Mouse (Mus musculus) heart, embryonic 13.5 days (tissue): ENCODE measurements around the gene Lrrc46. TPM values are rescaled to one million over a fixed set of nuclear protein-coding genes. Genes with fewer than 3 reads are reported as not detected.

ENCODE experiments used
- ATAC-seq: fragments of 200-750 bp; cut with Nextera tagmentation; 2 replicates; pipeline ENCODE4 v1.8.0; 2017; ENCODE audit warnings: moderate TSS enrichment; ENCODE audit not compliant: insufficient number of reproducible peaks, low FRiP score, low TSS enrichment; ENCODE audit errors: extremely low read depth
- H3K27ac ChIP-seq: fragments of 300-500 bp; sonication (generic); replicated peaks from 2 replicates; pipeline ENCODE4 v1.5.1; 2015; ENCODE audit warnings: moderate library complexity, mild to moderate bottlenecking, inconsistent platforms
- H3K27me3 ChIP-seq: fragments of 300-500 bp; sonication (generic); replicated peaks from 2 replicates; pipeline ENCODE4 v1.6.1; 2015; ENCODE audit warnings: mild to moderate bottlenecking, inconsistent platforms
- H3K36me3 ChIP-seq: fragments of 300-500 bp; sonication (generic); 2 replicates; pipeline ENCODE4 v1.6.1; 2015; ENCODE audit warnings: mild to moderate bottlenecking, inconsistent platforms
- H3K4me1 ChIP-seq: fragments of 300-500 bp; sonication (generic); 2 replicates; pipeline ENCODE4 v1.6.1; 2015; ENCODE audit warnings: inconsistent platforms
- H3K4me2 ChIP-seq: fragments of 300-500 bp; sonication (generic); 2 replicates; pipeline ENCODE4 v1.6.1; 2015; ENCODE audit warnings: inconsistent platforms, mild to moderate bottlenecking, moderate library complexity
- H3K4me3 ChIP-seq: fragments of 300-500 bp; sonication (generic); 2 replicates; pipeline ENCODE4 v1.5.1; 2015; ENCODE audit warnings: moderate library complexity, mild to moderate bottlenecking, inconsistent platforms
- H3K9ac ChIP-seq: fragments of 300-500 bp; sonication (generic); 2 replicates; pipeline ENCODE4 v1.6.1; 2015; ENCODE audit warnings: inconsistent platforms, mild to moderate bottlenecking, moderate library complexity
- H3K9me3 ChIP-seq: fragments of 300-500 bp; sonication (generic); 2 replicates; pipeline ENCODE4 v1.6.1; 2016; ENCODE audit warnings: inconsistent platforms
- WGBS: fragments of 180-500 bp; shearing (Covaris S2); methylation state at CpG from one replicate; pipeline ENCODE4 v1.1.7; 2015; ENCODE audit warnings: mixed read lengths; 5-methylcytosine and 5-hydroxymethylcytosine counted together
- polyA plus RNA-seq: library from polyadenylated mRNA; unstranded; fragments of >200 nt; fragmentation: Nextera tagmentation; extraction: Ambion mirVana; gene quantifications from 2 replicates; pipeline ENCODE4 v1.2.1, GENCODE M21; 2015

Lrrc46 gene
- 0.18 and 0.49 TPM in 2 replicates for polyA plus RNA-seq

- H3K36me3 ChIP-seq: peaks cover 26% of the 10 kb centered on the region
- peaks cover 6% of the 10 kb centered on the region; the same call in 1 of the 2 replicates for H3K27me3 ChIP-seq
- H3K4me3 ChIP-seq: peak within 1 kb of the TSS; percentile 73
- peak within 1 kb of the TSS; percentile 93 for H3K9ac ChIP-seq
- WGBS: under 1% methylated on average over 47 of the region's 48 CpGs
- H3K4me1 ChIP-seq: peaks cover 17% of the 10 kb centered on the region
- ATAC-seq: peak; percentile 83
- H3K27ac ChIP-seq: peak within 1 kb of the TSS; percentile 70; the same call in 1 of the 2 replicates
- no peaks in the 10 kb centered on the region for H3K9me3 ChIP-seq
- peak within 1 kb of the TSS; percentile 95 for H3K4me2 ChIP-seq
These were observed at the start of gene Lrrc46, which contains the start of gene Mrpl10 for GRCm38 (mm10) chr11:97041022-97041899. Gene Lrrc46 (minus strand): TSS chr11:97041407. Gene Mrpl10 (plus strand): TSS chr11:97041560.

- H3K27ac ChIP-seq: no peak overlapping the region
- peaks cover 38% of the 10 kb centered on the region for H3K27me3 ChIP-seq
- H3K9me3 ChIP-seq: peaks cover 16% of the 10 kb centered on the region
- ATAC-seq: no peak
- H3K36me3 ChIP-seq: no peaks in the 10 kb centered on the region
- 61% methylated on average over 6 of the region's 6 CpGs for WGBS
- no peak overlapping the region for H3K4me2 ChIP-seq
- H3K4me1 ChIP-seq: peaks cover 13% of the 10 kb centered on the region
- no peak overlapping the region for H3K4me3 ChIP-seq
- H3K9ac ChIP-seq: no peak overlapping the region
These were observed 45.2 kb upstream of the Lrrc46 start for GRCm38 (mm10) chr11:97086365-97086764.

- Histone ChIP-seq H3K4me2 (no peak overlapping the region), H3K9ac (no peak overlapping the region), H3K4me3 (no peak overlapping the region), H3K27ac (no peak overlapping the region), H3K9me3 (peaks cover 18% of the 10 kb centered on the region), H3K27me3 (peaks cover 36% of the 10 kb centered on the region), H3K36me3 (no peaks in the 10 kb centered on the region), H3K4me1 (peaks cover 13% of the 10 kb centered on the region)
- no peak for ATAC-seq
- WGBS: 82% methylated on average over 15 of the region's 15 CpGs
These were observed 43.8 kb upstream of the Lrrc46 start for GRCm38 (mm10) chr11:97084821-97085505.

- peak overlapping the region; percentile 20 for H3K9ac ChIP-seq
- no peak for ATAC-seq
These were observed 42.4 kb upstream of the Lrrc46 start for GRCm38 (mm10) chr11:97083401-97084140.

GRCm38 (mm10) chr11:97082977-97083376 lies 41.8 kb upstream of the Lrrc46 start:
- Histone ChIP-seq H3K4me2 (peak overlapping the region; percentile 40), H3K36me3 (no peaks in the 10 kb centered on the region), H3K4me1 (peaks cover 13% of the 10 kb centered on the region), H3K27ac (no peak overlapping the region), H3K9me3 (peaks cover 5% of the 10 kb centered on the region; the same call in 1 of the 2 replicates), H3K27me3 (peaks cover 36% of the 10 kb centered on the region), H3K9ac (peak overlapping the region; percentile 20; the same call in 1 of the 2 replicates), H3K4me3 (no peak overlapping the region)
- ATAC-seq: no peak
- 36% methylated on average over 11 of the region's 11 CpGs for WGBS

More at GRCm38 (mm10) chr11:97083401-97084140, 42.4 kb upstream of the Lrrc46 start:
- Histone ChIP-seq H3K36me3 (no peaks in the 10 kb centered on the region), H3K4me2 (peak overlapping the region; percentile 40), H3K27me3 (peaks cover 36% of the 10 kb centered on the region), H3K9me3 (peaks cover 8% of the 10 kb centered on the region), H3K27ac (no peak overlapping the region), H3K4me3 (peak overlapping the region; percentile 8), H3K4me1 (peaks cover 13% of the 10 kb centered on the region)
- WGBS: 16% methylated on average over 22 of the region's 22 CpGs

- no peak overlapping the region for H3K9ac ChIP-seq
- H3K4me1 ChIP-seq: peaks cover 13% of the 10 kb centered on the region
- peaks cover 34% of the 10 kb centered on the region for H3K27me3 ChIP-seq
- ATAC-seq: no peak
- H3K36me3 ChIP-seq: no peaks in the 10 kb centered on the region
- WGBS: 20% methylated on average over 9 of the region's 9 CpGs
- H3K27ac ChIP-seq: no peak overlapping the region
- no peak overlapping the region for H3K4me3 ChIP-seq
- H3K9me3 ChIP-seq: peaks cover 5% of the 10 kb centered on the region; the same call in 1 of the 2 replicates
- H3K4me2 ChIP-seq: no peak overlapping the region
These were observed 39.1 kb upstream of the Lrrc46 start for GRCm38 (mm10) chr11:97080291-97080690.

GRCm38 (mm10) chr11:97078751-97079150 lies 37.5 kb upstream of the Lrrc46 start:
- peaks cover 5% of the 10 kb centered on the region; the same call in 1 of the 2 replicates for H3K9me3 ChIP-seq
- no peak overlapping the region for H3K4me2 ChIP-seq
- H3K4me1 ChIP-seq: peaks cover 8% of the 10 kb centered on the region
- no peak overlapping the region for H3K27ac ChIP-seq
- no peaks in the 10 kb centered on the region for H3K36me3 ChIP-seq
- peaks cover 22% of the 10 kb centered on the region for H3K27me3 ChIP-seq
- WGBS: 33% methylated on average over 4 of the region's 4 CpGs
- no peak for ATAC-seq
- no peak overlapping the region for H3K9ac ChIP-seq
- H3K4me3 ChIP-seq: no peak overlapping the region

- no peak overlapping the region for H3K9ac ChIP-seq
- 47% methylated on average over 8 of the region's 8 CpGs for WGBS
These were observed 33.0 kb upstream of the Lrrc46 start for GRCm38 (mm10) chr11:97074235-97074634.

GRCm38 (mm10) chr11:97072533-97072932 lies 31.3 kb upstream of the Lrrc46 start:
- Histone ChIP-seq H3K9ac (no peak overlapping the region), H3K36me3 (peaks cover 12% of the 10 kb centered on the region), H3K4me3 (no peak overlapping the region), H3K4me1 (peaks cover 21% of the 10 kb centered on the region), H3K27ac (no peak overlapping the region), H3K4me2 (no peak overlapping the region), H3K9me3 (no peaks in the 10 kb centered on the region), H3K27me3 (no peaks in the 10 kb centered on the region)
- no peak for ATAC-seq
- WGBS: 29% methylated on average over 3 of the region's 3 CpGs

More at GRCm38 (mm10) chr11:97074235-97074634, 33.0 kb upstream of the Lrrc46 start:
- Histone ChIP-seq H3K4me2 (no peak overlapping the region), H3K27me3 (no peaks in the 10 kb centered on the region), H3K9me3 (no peaks in the 10 kb centered on the region), H3K27ac (no peak overlapping the region), H3K4me1 (peaks cover 21% of the 10 kb centered on the region), H3K36me3 (no peaks in the 10 kb centered on the region), H3K4me3 (no peak overlapping the region)
- ATAC-seq: no peak

- ATAC-seq: peak; percentile 64
- Histone ChIP-seq H3K4me1 (peaks cover 21% of the 10 kb centered on the region), H3K4me2 (no peak overlapping the region), H3K9ac (0 out of 2 replicates have a peak overlapping the region, but pooled peaks have one; percentile 8), H3K9me3 (no peaks in the 10 kb centered on the region), H3K36me3 (peaks cover 21% of the 10 kb centered on the region), H3K4me3 (no peak overlapping the region), H3K27me3 (no peaks in the 10 kb centered on the region), H3K27ac (peak overlapping the region; percentile 55)
- WGBS: 19% methylated on average over 1 of the region's 1 CpGs
These were observed 29.9 kb upstream of the Lrrc46 start for GRCm38 (mm10) chr11:97071129-97071528.
